Mouse (Mus musculus) liver, embryonic 14.5 days (tissue): Measurements from ENCODE around the gene Ear2.
"Not testable (repeated sequence)": the region's sequence is repeated elsewhere in the genome, so short reads cannot be mapped to it uniquely, and the experiment has no call there.

Experiments
- CTCF ChIP-seq: IDR thresholded peaks from 2 replicates; pipeline ENCODE4 v1.5.1; 2016; ENCODE audit warnings: antibody characterized with exemption, low read depth, control low read depth
- EP300 ChIP-seq: IDR thresholded peaks from 2 replicates; pipeline ENCODE4 v1.6.1; 2016; ENCODE audit warnings: antibody characterized with exemption, low read depth

DNA sequence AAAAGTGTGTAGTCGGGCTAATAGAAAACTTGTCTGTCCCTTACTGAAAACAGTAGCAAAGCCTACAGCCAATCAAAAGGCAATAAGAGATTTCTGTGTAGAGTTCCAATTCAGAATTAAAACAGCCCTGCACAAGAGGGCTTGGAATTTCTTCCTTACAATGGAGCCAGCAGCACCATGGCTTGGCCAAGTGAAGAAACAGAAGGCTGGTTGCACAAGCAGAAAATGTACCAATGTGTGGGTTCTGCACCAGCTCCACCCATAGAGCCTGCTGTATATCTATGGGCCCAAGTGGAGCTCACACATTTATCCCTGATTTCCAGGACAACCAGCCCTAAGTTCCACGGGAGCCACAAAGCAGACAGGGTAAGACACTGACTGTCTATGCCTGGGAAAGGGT is at the start of gene Ear2:
- TF ChIP-seq EP300, CTCF: not testable (repeated sequence)
